Mouse (Mus musculus): ENCODE results near the gene Htr1f.

- TF ChIP-seq CTCF (IDR thresholded peaks at IDR 0.05; ENCODE audit: control insufficient read depth, insufficient read depth, insufficient replicate concordance, low read depth, low read length) (no peak), POLR2A (IDR thresholded peaks at IDR 0.05; ENCODE audit: control insufficient read depth, low read depth, low read length) (no peak)
These were observed 34.1 kb upstream of the Htr1f start for GRCm38 (mm10) chr16:65139771-65140170.
